In genomic region chr10:94581384-94581783, GRCm38 (mm10) we compare ENCODE assay signal across 27 mouse cellular contexts.
DNase-seq lines count a peak whose midpoint lies in the region; ATAC-seq and TF ChIP-seq lines count a peak whose summit lies in the region.
"Had no signal": no experiment of that assay in that cellular context is flagged by ENCODE, and none has a peak within 500 bp of the region (broad histone marks: within the 10 kb centered on the region; RNA-seq: fewer than 3 reads in every experiment).

No protein-coding gene starts in this region.

- H3K4me3 ChIP-seq in intestine, postnatal 0 days (ENCODE audit: low read depth, low read length) = no peak overlapping the region
- no peak overlapping the region for H3K4me3 ChIP-seq in intestine, embryonic 16.5 days (ENCODE audit: low read length)
- no peak overlapping the region for H3K4me3 ChIP-seq in liver, embryonic 14.5 days (ENCODE audit: insufficient read depth in 1 of 2, low read depth in 2 of 2, low read length in 2 of 2)
- no peak overlapping the region for H3K4me3 ChIP-seq in liver, embryonic 11.5 days (ENCODE audit: low read depth, low read length)
- H3K4me3 ChIP-seq in E14TG2a.4 (replicated peaks; ENCODE audit: low read length) (no peak overlapping the region), ES-Bruce4 (ENCODE audit: low read depth, low read length) (no peak overlapping the region)
- H3K4me3 ChIP-seq: erythroblast, embryonic 14.5 days; heart, embryonic 10.5 days; heart, embryonic 15.5 days; midbrain, embryonic 12.5 days; neural tube, embryonic 13.5 days had no signal

- 92% methylated on average over 3 of the region's 3 CpGs for WGBS in intestine, postnatal 0 days
- WGBS in intestine, embryonic 16.5 days = 90% methylated on average over 3 of the region's 3 CpGs
- 69% methylated on average over 3 of the region's 3 CpGs for WGBS in liver, embryonic 14.5 days (ENCODE audit: insufficient replicate concordance)
- 82% methylated on average over 3 of the region's 3 CpGs for WGBS in liver, embryonic 11.5 days

- DNase-seq in liver, embryonic 14.5 days (ENCODE audit: low read depth in 3 of 3, low spot score in 3 of 3) = no peak
- no peak for DNase-seq in liver, embryonic 11.5 days (ENCODE audit: low spot score)
- no peak for DNase-seq in adrenal gland, postnatal 14 days
- DNase-seq in kidney, adult 8-10 months = no peak
- DNase-seq: adrenal gland, postnatal 36 days; B cell, adult 2 months; cerebellum, adult 2 months; cerebellum, postnatal 14 days; gastrocnemius, postnatal 10 days; heart, postnatal 4 days; kidney, adult 9 months; kidney, postnatal 14 days; lung, adult 18-20 months; lung, postnatal 36 days had no signal

- no peak for TF ChIP-seq EP300 in liver, embryonic 14.5 days (IDR thresholded peaks at IDR 0.05; ENCODE audit: low read depth)
- no peak for TF ChIP-seq EP300 in ES-Bruce4 (IDR thresholded peaks at IDR 0.05; ENCODE audit: insufficient read depth, low read depth, low read length)

- ATAC-seq in intestine, postnatal 0 days = no peak
- ATAC-seq in intestine, embryonic 16.5 days = no peak
- no peak for ATAC-seq in liver, embryonic 14.5 days (ENCODE audit: insufficient read depth)
- ATAC-seq in liver, embryonic 11.5 days (replicated peaks; ENCODE audit: low FRiP score) = no peak
- ATAC-seq: forebrain, embryonic 16.5 days; inflammation-experienced regulatory T-cells, adult 6 months had no signal

- H3K27ac ChIP-seq in intestine, postnatal 0 days (ENCODE audit: low read depth, low read length) = no peak overlapping the region
- no peak overlapping the region for H3K27ac ChIP-seq in intestine, embryonic 16.5 days (ENCODE audit: low read length)
- H3K27ac ChIP-seq in liver, embryonic 14.5 days = no peak overlapping the region
- no peak overlapping the region for H3K27ac ChIP-seq in liver, embryonic 11.5 days (ENCODE audit: low read depth, low read length)
- H3K27ac ChIP-seq in ES-Bruce4 (ENCODE audit: insufficient read depth, low read length) = no peak overlapping the region
- H3K27ac ChIP-seq: heart, embryonic 10.5 days; heart, embryonic 15.5 days; hindbrain, embryonic 14.5 days; midbrain, embryonic 12.5 days; neural tube, embryonic 13.5 days had no signal

- H3K9ac ChIP-seq in intestine, postnatal 0 days (ENCODE audit: low read depth, low read length) = no peak overlapping the region
- no peak overlapping the region for H3K9ac ChIP-seq in intestine, embryonic 16.5 days (ENCODE audit: low read depth, low read length)
- no peak overlapping the region for H3K9ac ChIP-seq in liver, embryonic 14.5 days (replicated peaks)
- no peak overlapping the region for H3K9ac ChIP-seq in liver, embryonic 11.5 days (ENCODE audit: low read depth, low read length)
- no peak overlapping the region for H3K9ac ChIP-seq in ES-Bruce4 (ENCODE audit: low read depth, poor library complexity, severe bottlenecking)
- H3K9ac ChIP-seq: heart, embryonic 15.5 days; hindbrain, embryonic 14.5 days; midbrain, embryonic 12.5 days; neural tube, embryonic 13.5 days had no signal

- H3K36me3 ChIP-seq in intestine, postnatal 0 days (ENCODE audit: control insufficient read depth, insufficient read depth) = peaks cover 18% of the 10 kb centered on the region
- no peaks in the 10 kb centered on the region for H3K36me3 ChIP-seq in intestine, embryonic 16.5 days (ENCODE audit: control insufficient read depth, insufficient read depth, low read length)
- no peaks in the 10 kb centered on the region for H3K36me3 ChIP-seq in liver, embryonic 14.5 days (replicated peaks; ENCODE audit: control insufficient read depth, insufficient read depth, low read depth)
- H3K36me3 ChIP-seq in liver, embryonic 11.5 days (ENCODE audit: control insufficient read depth, insufficient read depth, low read length) = no peaks in the 10 kb centered on the region
- no peaks in the 10 kb centered on the region for H3K36me3 ChIP-seq in E14TG2a.4 (ENCODE audit: insufficient read depth, low read length)
- H3K36me3 ChIP-seq in ES-Bruce4 (ENCODE audit: control insufficient read depth, insufficient read depth, low read length, poor library complexity, severe bottlenecking) = no peaks in the 10 kb centered on the region
- H3K36me3 ChIP-seq: heart, embryonic 15.5 days; midbrain, embryonic 12.5 days had no signal

- TF ChIP-seq POLR2A in ES-Bruce4 (IDR thresholded peaks at IDR 0.05; ENCODE audit: insufficient read depth, low read length) = no peak

- peak; percentile 24 for TF ChIP-seq CTCF in intestine, postnatal 0 days (IDR thresholded peaks at IDR 0.05; ENCODE audit: low read depth)
- TF ChIP-seq CTCF in liver, embryonic 14.5 days (IDR thresholded peaks at IDR 0.05; ENCODE audit: low read depth) = peak; percentile 25; the same call in 1 of the 2 replicates
- peak; percentile 35 for TF ChIP-seq CTCF in E14TG2a.4 (conservative IDR thresholded peaks at IDR 0.05; ENCODE audit: low read length)
- TF ChIP-seq CTCF in ES-Bruce4 (IDR thresholded peaks at IDR 0.05; ENCODE audit: low read depth, low read length) = peak; percentile 21

- no peaks in the 10 kb centered on the region for H3K9me3 ChIP-seq in intestine, postnatal 0 days (ENCODE audit: control insufficient read depth)
- no peaks in the 10 kb centered on the region for H3K9me3 ChIP-seq in intestine, embryonic 16.5 days (ENCODE audit: control insufficient read depth, low read length)
- no peaks in the 10 kb centered on the region for H3K9me3 ChIP-seq in liver, embryonic 14.5 days (ENCODE audit: control insufficient read depth, low read length)
- no peaks in the 10 kb centered on the region for H3K9me3 ChIP-seq in liver, embryonic 11.5 days (ENCODE audit: control insufficient read depth, low read length)
- H3K9me3 ChIP-seq in E14TG2a.4 (ENCODE audit: low read length) (no peaks in the 10 kb centered on the region), ES-Bruce4 (replicated peaks; ENCODE audit: control insufficient read depth, insufficient read depth, low read length, poor library complexity, severe bottlenecking) (no peaks in the 10 kb centered on the region)
- H3K9me3 ChIP-seq: heart, embryonic 10.5 days; heart, embryonic 15.5 days; midbrain, embryonic 12.5 days; neural tube, embryonic 13.5 days had no signal

- H3K4me1 ChIP-seq in intestine, postnatal 0 days (replicated peaks; ENCODE audit: control insufficient read depth, insufficient read depth, low read length) = 0 out of 2 replicates have a peak, but pooled peaks cover 2% of the 10 kb centered on the region
- H3K4me1 ChIP-seq in intestine, embryonic 16.5 days (ENCODE audit: control insufficient read depth, insufficient read depth, low read length) = no peaks in the 10 kb centered on the region
- H3K4me1 ChIP-seq in liver, embryonic 14.5 days (replicated peaks; ENCODE audit: control insufficient read depth in 2 of 2, insufficient read depth in 2 of 2, low read length in 1 of 2) = peaks cover 0 to 6% of the 10 kb centered on the region in 2 experiments; a peak in 2 of 4 replicates
- peaks cover 10% of the 10 kb centered on the region for H3K4me1 ChIP-seq in liver, embryonic 11.5 days (replicated peaks; ENCODE audit: control insufficient read depth, insufficient read depth, low read length)
- peaks cover 14% of the 10 kb centered on the region for H3K4me1 ChIP-seq in E14TG2a.4 (replicated peaks; ENCODE audit: low read depth, low read length)
- H3K4me1 ChIP-seq in ES-Bruce4 (ENCODE audit: control insufficient read depth, insufficient read depth, low read length) = no peaks in the 10 kb centered on the region

- H3K4me2 ChIP-seq in intestine, postnatal 0 days (replicated peaks; ENCODE audit: low read depth) = no peak overlapping the region
- no peak overlapping the region for H3K4me2 ChIP-seq in intestine, embryonic 16.5 days (ENCODE audit: low read depth, low read length)
- H3K4me2 ChIP-seq in liver, embryonic 14.5 days (ENCODE audit: low read depth) = no peak overlapping the region
- no peak overlapping the region for H3K4me2 ChIP-seq in liver, embryonic 11.5 days
- H3K4me2 ChIP-seq: heart, embryonic 15.5 days; hindbrain, embryonic 14.5 days; midbrain, embryonic 12.5 days; neural tube, embryonic 13.5 days had no signal

- H3K27me3 ChIP-seq in intestine, postnatal 0 days (replicated peaks; ENCODE audit: control insufficient read depth, insufficient read depth, low read length) = no peaks in the 10 kb centered on the region
- no peaks in the 10 kb centered on the region for H3K27me3 ChIP-seq in intestine, embryonic 16.5 days (replicated peaks; ENCODE audit: control insufficient read depth, insufficient read depth, low read length)
- no peaks in the 10 kb centered on the region for H3K27me3 ChIP-seq in liver, embryonic 14.5 days (ENCODE audit: control insufficient read depth, insufficient read depth, low read length)
- H3K27me3 ChIP-seq in liver, embryonic 11.5 days (replicated peaks; ENCODE audit: control insufficient read depth, insufficient read depth, low read length) = no peaks in the 10 kb centered on the region
- peaks cover 12% of the 10 kb centered on the region; the same call in 1 of the 2 replicates for H3K27me3 ChIP-seq in E14TG2a.4 (ENCODE audit: insufficient read depth, low read length)
- H3K27me3 ChIP-seq in ES-Bruce4 (ENCODE audit: control insufficient read depth, insufficient read depth, low read length, poor library complexity, severe bottlenecking) = no peaks in the 10 kb centered on the region
- H3K27me3 ChIP-seq: CH12.LX; heart, embryonic 15.5 days had no signal
